Mouse (Mus musculus) hindbrain, embryonic 14.5 days (tissue): ENCODE results near the gene Crabp2. TPM values are rescaled to one million over a fixed set of nuclear protein-coding genes. Genes with fewer than 3 reads are reported as not detected.

Experiments used
- ATAC-seq: fragments of 200-750 bp; cut with Nextera tagmentation; 2 replicates; pipeline ENCODE4 v1.8.0; 2017; ENCODE audit warnings: moderate number of reproducible peaks, mild to moderate bottlenecking, moderate TSS enrichment, moderate library complexity; ENCODE audit not compliant: low FRiP score
- DNase-seq: peaks from one replicate; pipeline ENCODE4 v3.0.0-alpha.2; 2015; ENCODE audit warnings: low spot score
- H3K27ac ChIP-seq: fragments of 300-500 bp; sonication (generic); 2 replicates; pipeline ENCODE4 v1.5.1; 2014; ENCODE audit warnings: mild to moderate bottlenecking, moderate library complexity
- H3K27me3 ChIP-seq: fragments of 300-500 bp; sonication (generic); 2 replicates; pipeline ENCODE4 v1.6.1; 2014; ENCODE audit warnings: mild to moderate bottlenecking, low read length, mixed read lengths; ENCODE audit not compliant: control insufficient read depth, insufficient read depth
- H3K36me3 ChIP-seq: fragments of 300-500 bp; sonication (generic); replicated peaks from 2 replicates; pipeline ENCODE4 v1.6.1; 2014; ENCODE audit not compliant: control insufficient read depth, insufficient read depth
- H3K4me1 ChIP-seq: fragments of 300-500 bp; sonication (generic); replicated peaks from 2 replicates; pipeline ENCODE4 v1.6.1; 2014; ENCODE audit warnings: antibody characterized with exemption, low read length, mixed read lengths; ENCODE audit not compliant: control insufficient read depth, insufficient read depth
- H3K4me2 ChIP-seq: fragments of 300-500 bp; sonication (generic); replicated peaks from 2 replicates; pipeline ENCODE4 v1.6.1; 2014; ENCODE audit warnings: mild to moderate bottlenecking, moderate library complexity
- H3K4me3 ChIP-seq: fragments of 300-500 bp; sonication (generic); replicated peaks from 2 replicates; pipeline ENCODE4 v1.5.1; 2014; ENCODE audit warnings: mild to moderate bottlenecking, low read length
- H3K9ac ChIP-seq: fragments of 300-500 bp; sonication (generic); 2 replicates; pipeline ENCODE4 v1.6.1; 2014
- H3K9me3 ChIP-seq: fragments of 300-500 bp; sonication (generic); 2 replicates; pipeline ENCODE4 v1.6.1; 2016; ENCODE audit warnings: low read length; ENCODE audit not compliant: control insufficient read depth
- WGBS: fragments of 180-500 bp; shearing (Covaris S2); extraction: QIAGEN DNeasy Blood & Tissue Kit; methylation state at CpG from one replicate; pipeline ENCODE4 v1.1.7; 2014; 5-methylcytosine and 5-hydroxymethylcytosine counted together
- polyA plus RNA-seq: library from polyadenylated mRNA; unstranded; fragments of >200 nt; fragmentation: Nextera tagmentation; extraction: Ambion mirVana; gene quantifications from 2 replicates; pipeline ENCODE4 v1.2.1, GENCODE M21; 2014

Gene Crabp2
- polyA plus RNA-seq, 1 experiment from 2014 or later, result 56.4 TPM

GRCm38 (mm10) chr3:87984094-87984493 lies 35.6 kb downstream of the Crabp2 start:
- no peaks in the 10 kb centered on the region for H3K9me3 ChIP-seq
- 34% methylated on average over 3 of the region's 3 CpGs for WGBS
- no peaks in the 10 kb centered on the region for H3K27me3 ChIP-seq
- H3K4me2 ChIP-seq, result no peak overlapping the region
- ATAC-seq (no peak), DNase-seq (no peak)
- H3K4me1 ChIP-seq, result peaks cover 38% of the 10 kb centered on the region
- no peak overlapping the region for H3K4me3 ChIP-seq
- no peaks in the 10 kb centered on the region for H3K36me3 ChIP-seq
- no peak overlapping the region for H3K27ac ChIP-seq
- H3K9ac ChIP-seq, result peak overlapping the region; percentile 26; the same call in 1 of the 2 replicates

- H3K4me2 ChIP-seq, result peak overlapping the region; percentile 8; the same call in 1 of the 2 replicates
- 21% methylated on average over 12 of the region's 12 CpGs for WGBS
- no peaks in the 10 kb centered on the region for H3K27me3 ChIP-seq
- peak; percentile 16; the same call in 1 of the 2 replicates for ATAC-seq
- no peaks in the 10 kb centered on the region for H3K36me3 ChIP-seq
- no peak overlapping the region for H3K4me3 ChIP-seq
- H3K27ac ChIP-seq, result peak overlapping the region; percentile 27; the same call in 1 of the 2 replicates
- H3K9ac ChIP-seq, result no peak overlapping the region
- H3K4me1 ChIP-seq, result peaks cover 38% of the 10 kb centered on the region
- peak; percentile 49 for DNase-seq
- H3K9me3 ChIP-seq, result no peaks in the 10 kb centered on the region
Measured at GRCm38 (mm10) chr3:87985505-87986320, 37.2 kb downstream of the Crabp2 start.

- Histone ChIP-seq H3K9ac (peak overlapping the region; percentile 55), H3K27ac (peak overlapping the region; percentile 59), H3K9me3 (no peaks in the 10 kb centered on the region), H3K27me3 (no peaks in the 10 kb centered on the region), H3K4me2 (peak overlapping the region; percentile 77), H3K4me1 (peaks cover 38% of the 10 kb centered on the region), H3K36me3 (no peaks in the 10 kb centered on the region), H3K4me3 (peak overlapping the region; percentile 35)
- DNase-seq (peak; percentile 98), ATAC-seq (peak; percentile 79)
- under 1% methylated on average over 17 of the region's 17 CpGs for WGBS
Measured at GRCm38 (mm10) chr3:87986868-87987267, 38.4 kb downstream of the Crabp2 start.

DNA sequence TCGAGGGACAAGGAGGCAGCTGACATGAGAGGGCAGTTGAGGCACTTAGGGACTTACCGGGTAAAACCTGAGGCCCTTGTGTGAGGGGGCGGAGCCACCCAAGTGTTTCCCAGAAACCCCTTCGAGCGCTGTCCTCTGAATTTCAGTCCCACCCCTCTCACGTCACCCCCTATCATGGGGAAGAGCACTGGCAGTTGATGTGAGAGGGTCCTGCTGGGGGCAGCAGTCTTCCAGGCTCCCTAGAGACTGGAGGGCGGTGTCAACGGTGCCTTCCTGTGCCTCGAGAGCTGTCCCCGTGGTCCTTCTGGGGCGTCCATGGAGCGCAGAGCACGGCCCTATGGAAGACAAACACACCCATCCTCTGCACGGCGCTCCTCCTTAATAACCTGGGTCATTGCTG lies 39.2 kb downstream of the Crabp2 start:
- H3K9me3 ChIP-seq, result no peaks in the 10 kb centered on the region
- peak overlapping the region; percentile 77 for H3K4me2 ChIP-seq
- 0% methylated on average over 15 of the region's 15 CpGs for WGBS
- peaks cover 30% of the 10 kb centered on the region for H3K4me1 ChIP-seq
- peak overlapping the region; percentile 35 for H3K4me3 ChIP-seq
- no peaks in the 10 kb centered on the region for H3K36me3 ChIP-seq
- DNase-seq (peak; percentile 66), ATAC-seq (peak; percentile 56)
- H3K9ac ChIP-seq, result peak overlapping the region; percentile 55
- H3K27me3 ChIP-seq, result 0 out of 2 replicates have a peak, but pooled peaks cover 4% of the 10 kb centered on the region
- H3K27ac ChIP-seq, result peak overlapping the region; percentile 59

DNA sequence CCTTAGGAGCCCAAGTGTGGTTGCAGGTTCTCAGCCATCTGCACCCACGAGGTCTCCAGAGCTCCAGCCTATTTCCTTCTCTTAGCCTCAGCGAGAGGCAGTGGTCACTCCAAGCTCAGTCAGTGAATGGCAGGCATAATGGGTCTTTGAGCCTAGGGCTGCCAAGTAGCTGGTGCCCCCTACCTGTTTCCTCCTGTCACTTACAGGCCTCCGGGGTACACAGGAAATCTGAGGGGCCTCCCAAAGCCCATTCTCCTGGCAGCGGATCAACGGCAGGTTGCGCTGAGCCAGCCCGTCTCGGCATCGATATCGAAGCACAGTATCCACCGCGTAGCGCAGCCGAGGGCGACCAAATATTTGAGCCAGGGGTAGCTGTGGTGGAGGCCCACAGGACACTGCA lies 39.6 kb downstream of the Crabp2 start:
- Histone ChIP-seq H3K27ac (0 out of 2 replicates have a peak overlapping the region, but pooled peaks have one; percentile 59), H3K4me2 (peak overlapping the region; percentile 77), H3K4me1 (peaks cover 26% of the 10 kb centered on the region), H3K36me3 (no peaks in the 10 kb centered on the region), H3K27me3 (peaks cover 4% of the 10 kb centered on the region; the same call in 1 of the 2 replicates), H3K9ac (peak overlapping the region; percentile 55), H3K4me3 (peak overlapping the region; percentile 35), H3K9me3 (no peaks in the 10 kb centered on the region)
- ATAC-seq, result peak; percentile 7; the same call in 1 of the 2 replicates
- peak; percentile 27 for DNase-seq
- 9% methylated on average over 15 of the region's 15 CpGs for WGBS

DNA sequence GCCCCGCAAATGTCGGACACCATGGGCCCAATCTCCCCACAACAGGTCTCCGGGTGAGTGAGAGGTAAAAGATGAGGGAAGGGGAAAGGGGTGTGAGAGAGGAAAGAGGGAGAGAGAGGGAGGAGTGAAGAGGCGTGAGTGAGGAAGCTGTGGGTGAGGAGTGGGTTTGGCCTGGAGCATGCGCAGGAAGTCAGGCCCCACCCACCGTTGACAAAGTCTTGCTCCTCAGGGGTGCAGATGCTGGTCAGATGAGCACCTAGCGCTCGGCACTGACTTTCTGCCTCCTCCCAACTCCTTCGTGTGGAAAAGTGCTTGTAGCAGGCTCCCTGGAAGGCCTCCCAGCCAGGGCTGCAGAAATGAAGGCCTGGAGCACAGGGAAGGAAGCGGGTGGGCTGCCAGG lies 41.5 kb downstream of the Crabp2 start:
- no peak overlapping the region for H3K4me3 ChIP-seq
- ATAC-seq (no peak), DNase-seq (no peak)
- peaks cover 18% of the 10 kb centered on the region for H3K27me3 ChIP-seq
- H3K9ac ChIP-seq, result no peak overlapping the region
- no peak overlapping the region for H3K4me2 ChIP-seq
- 38% methylated on average over 10 of the region's 10 CpGs for WGBS
- H3K9me3 ChIP-seq, result no peaks in the 10 kb centered on the region
- H3K27ac ChIP-seq, result no peak overlapping the region
- H3K4me1 ChIP-seq, result peaks cover 13% of the 10 kb centered on the region
- no peaks in the 10 kb centered on the region for H3K36me3 ChIP-seq

DNA sequence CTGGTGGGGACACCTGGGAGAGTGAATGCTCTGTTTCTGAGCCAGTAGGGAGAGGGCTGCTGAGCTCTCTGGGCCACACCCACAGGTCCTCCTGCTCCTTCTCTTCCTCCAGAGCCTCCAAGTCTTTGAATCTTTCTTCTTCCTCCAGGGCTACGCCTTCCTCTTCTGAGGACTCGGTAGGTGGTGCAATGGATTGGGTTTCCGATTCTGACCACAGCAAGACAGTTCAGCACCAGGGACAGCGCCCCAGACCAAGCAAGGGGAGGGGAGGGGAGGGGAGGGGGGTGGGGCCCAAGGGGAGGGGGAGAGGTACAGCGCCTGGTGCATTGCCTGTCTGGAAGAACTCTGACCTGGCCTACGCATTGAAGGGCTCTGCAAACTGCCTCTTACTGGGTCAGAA lies 45.0 kb downstream of the Crabp2 start:
- no peak for DNase-seq
- WGBS, result 4% methylated on average over 6 of the region's 6 CpGs
- Histone ChIP-seq H3K27ac (no peak overlapping the region), H3K9ac (no peak overlapping the region), H3K9me3 (no peaks in the 10 kb centered on the region), H3K27me3 (peaks cover 53% of the 10 kb centered on the region), H3K4me2 (no peak overlapping the region), H3K4me1 (peaks cover 13% of the 10 kb centered on the region), H3K4me3 (no peak overlapping the region), H3K36me3 (no peaks in the 10 kb centered on the region)
- ATAC-seq, result no peak

GRCm38 (mm10) chr3:87995331-87995730 lies 46.9 kb downstream of the Crabp2 start:
- Histone ChIP-seq H3K27me3 (peaks cover 72% of the 10 kb centered on the region), H3K4me3 (no peak overlapping the region), H3K36me3 (no peaks in the 10 kb centered on the region), H3K4me2 (no peak overlapping the region), H3K9ac (no peak overlapping the region), H3K9me3 (no peaks in the 10 kb centered on the region), H3K27ac (no peak overlapping the region), H3K4me1 (peaks cover 25% of the 10 kb centered on the region)
- WGBS, result 29% methylated on average over 11 of the region's 11 CpGs
- no peak for DNase-seq
- no peak for ATAC-seq

- no peaks in the 10 kb centered on the region for H3K9me3 ChIP-seq
- no peak for ATAC-seq
- H3K4me1 ChIP-seq, result peaks cover 30% of the 10 kb centered on the region
- no peak overlapping the region for H3K27ac ChIP-seq
- peaks cover 83% of the 10 kb centered on the region for H3K27me3 ChIP-seq
- no peaks in the 10 kb centered on the region for H3K36me3 ChIP-seq
- H3K4me2 ChIP-seq, result peak overlapping the region; percentile 81
- no peak for DNase-seq
- no peak overlapping the region; the same call in 1 of the 2 replicates for H3K9ac ChIP-seq
- WGBS, result 3% methylated on average over 15 of the region's 15 CpGs
- H3K4me3 ChIP-seq, result peak overlapping the region; percentile 45
Measured at GRCm38 (mm10) chr3:87996401-87996800, 47.9 kb downstream of the Crabp2 start.
